Mouse (Mus musculus) embryonic fibroblast, embryonic 13.5 days (primary cell): Measurements from ENCODE around the gene Ptpn23.

ENCODE experiments used
- CTCF ChIP-seq: IDR thresholded peaks from 2 replicates; pipeline ENCODE4 v1.5.1; 2011; ENCODE audit warnings: mild to moderate bottlenecking, control low read depth, low read length, moderate library complexity, borderline replicate concordance; ENCODE audit not compliant: insufficient read depth
- POLR2A ChIP-seq: IDR thresholded peaks from 2 replicates; pipeline ENCODE4 v1.6.1; 2011; ENCODE audit warnings: low read depth, mild to moderate bottlenecking, control low read depth, low read length, moderate library complexity

- no peak for TF ChIP-seq POLR2A
- no peak for TF ChIP-seq CTCF
Observed at GRCm38 (mm10) chr9:110380662-110381061, 27.4 kb downstream of the Ptpn23 start.
